Mouse (Mus musculus) layer of hippocampus, postnatal 10 days (tissue): ENCODE data around the gene Hcn2. TPM values are rescaled to one million over a fixed set of nuclear protein-coding genes. Genes with fewer than 3 reads are reported as not detected.
A peak's percentile ranks its signal among the peaks of the same experiment; 100 is the strongest.

Experiments
- DNase-seq, 2 experiments: peaks; one replicate each; pipeline ENCODE4 v3.0.0; 2021; ENCODE audit warnings: low spot score in 2 of 2
- total RNA-seq, 2 experiments: library from RNA; stranded (reverse); gene quantifications; 2 replicates each; pipeline ENCODE4 v1.2.3; 2021

The Hcn2 gene
- total RNA-seq, 2 experiments from 2014 or later, result 82.8 to 84.2 TPM

DNA sequence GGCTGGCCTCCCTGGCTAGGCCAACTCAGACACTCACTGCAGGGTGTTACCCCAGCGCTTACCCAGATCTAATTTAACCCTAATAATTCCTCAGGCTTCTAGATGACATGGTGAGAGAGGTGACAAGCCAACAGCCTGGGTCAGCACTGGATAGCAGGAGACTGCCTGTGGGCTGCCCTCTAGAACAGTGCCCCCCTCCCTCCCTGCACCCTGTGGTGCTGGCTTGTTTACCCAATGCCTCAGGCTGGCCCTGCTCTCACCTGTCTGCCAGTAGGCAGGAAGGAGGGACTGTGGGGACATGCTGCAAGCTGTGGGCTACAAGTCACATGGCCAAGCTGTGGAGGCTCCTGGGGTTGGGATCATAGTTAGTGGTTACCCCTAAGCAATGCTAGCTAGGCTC, 9.3 kb upstream of the Hcn2 start:
- no peak for DNase-seq

- no peak for DNase-seq
These were observed 8.7 kb upstream of the Hcn2 start for GRCm38 (mm10) chr10:79707759-79708158.

DNA sequence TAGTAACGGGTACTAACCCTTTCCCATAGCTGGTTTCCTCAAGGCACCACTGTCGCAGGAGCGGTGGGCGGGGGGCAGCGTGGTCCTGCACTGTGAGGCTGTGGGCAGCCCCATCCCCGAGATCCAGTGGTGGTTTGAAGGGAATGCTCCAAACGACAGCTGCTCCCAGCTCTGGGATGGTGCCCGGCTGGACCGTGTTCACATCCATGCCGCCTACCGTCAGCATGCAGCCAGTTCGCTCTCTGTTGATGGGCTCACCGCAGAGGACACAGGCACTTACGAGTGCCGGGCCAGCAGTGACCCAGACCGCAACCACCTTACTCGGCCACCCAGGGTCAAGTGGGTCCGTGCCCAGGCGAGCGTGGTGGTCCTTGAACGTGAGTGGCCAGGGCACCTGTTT, 7.8 kb upstream of the Hcn2 start:
- no peak for DNase-seq

DNA sequence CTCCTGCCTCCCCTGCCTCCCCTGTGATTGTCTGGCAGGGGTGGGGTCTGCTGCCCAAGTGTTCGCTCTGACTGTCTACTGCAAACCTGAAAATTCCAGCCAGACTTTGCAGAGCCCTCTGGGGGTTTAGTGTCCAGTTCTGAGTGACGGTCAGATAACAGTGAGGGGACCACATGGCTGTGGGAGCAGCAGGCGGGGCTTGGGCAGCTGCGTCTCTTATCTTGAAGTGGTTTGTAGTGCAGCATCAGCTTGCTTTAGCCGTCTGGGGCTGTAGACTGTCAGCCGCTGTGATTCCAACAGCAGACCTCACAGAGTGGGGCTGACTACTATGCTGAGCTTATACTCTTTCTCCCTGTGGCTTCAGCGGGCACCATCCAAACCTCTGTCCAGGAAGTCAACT, 7.1 kb upstream of the Hcn2 start:
- no peak for DNase-seq

DNA sequence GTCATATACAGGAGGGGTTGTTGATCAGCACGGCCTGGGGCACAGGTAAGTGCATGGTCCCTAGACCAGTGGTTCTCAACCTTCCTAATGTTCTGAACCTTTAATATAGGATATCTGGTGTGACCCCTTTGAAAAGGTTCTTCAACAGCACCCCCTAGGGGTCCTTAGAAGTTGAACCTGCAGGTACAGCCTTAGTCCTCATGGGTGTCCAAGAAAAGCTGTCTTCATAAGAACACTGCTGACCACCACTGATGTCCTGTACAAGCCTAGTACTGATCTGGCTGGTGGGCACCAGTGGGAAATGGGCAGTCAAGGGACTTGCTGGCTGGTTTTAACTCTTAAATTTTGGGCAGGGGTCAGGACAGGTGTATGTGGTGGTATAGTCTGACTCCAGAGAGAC, 4.4 kb upstream of the Hcn2 start:
- no peak for DNase-seq

DNA sequence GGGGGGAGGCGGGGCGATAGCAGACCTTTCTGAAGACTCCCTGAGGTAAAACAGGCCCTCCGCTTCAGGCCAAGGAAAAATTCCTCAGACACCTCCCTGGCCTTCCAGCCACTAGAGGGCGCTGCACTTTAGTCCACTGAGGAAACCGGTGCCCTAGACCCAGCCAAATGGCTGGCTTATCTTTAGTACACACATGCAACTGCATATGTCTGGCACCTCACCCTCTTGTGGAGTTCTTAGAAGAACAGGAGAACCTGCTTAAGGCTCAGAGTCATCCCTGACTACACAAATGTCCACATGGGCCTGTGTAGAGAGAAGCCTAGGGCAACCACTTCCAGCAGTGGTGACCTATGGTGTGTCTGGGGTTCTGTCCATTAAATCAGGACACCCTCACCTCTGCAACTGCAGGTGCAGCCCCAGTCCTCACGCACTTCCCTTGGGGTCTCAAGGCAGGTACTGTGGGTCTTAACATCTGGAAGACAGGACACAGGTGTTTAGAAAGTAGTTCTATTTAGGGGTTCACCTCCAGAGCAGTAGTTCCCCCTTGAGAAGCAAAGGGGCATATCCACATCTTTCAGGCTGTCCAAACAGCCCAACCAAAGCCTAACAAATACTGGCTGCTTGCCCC, 3.8 kb upstream of the Hcn2 start:
- DNase-seq, result peak; percentile 84 to 86

GRCm38 (mm10) chr10:79713163-79713562, 3.3 kb upstream of the Hcn2 start:
- DNase-seq, result no peak

DNA sequence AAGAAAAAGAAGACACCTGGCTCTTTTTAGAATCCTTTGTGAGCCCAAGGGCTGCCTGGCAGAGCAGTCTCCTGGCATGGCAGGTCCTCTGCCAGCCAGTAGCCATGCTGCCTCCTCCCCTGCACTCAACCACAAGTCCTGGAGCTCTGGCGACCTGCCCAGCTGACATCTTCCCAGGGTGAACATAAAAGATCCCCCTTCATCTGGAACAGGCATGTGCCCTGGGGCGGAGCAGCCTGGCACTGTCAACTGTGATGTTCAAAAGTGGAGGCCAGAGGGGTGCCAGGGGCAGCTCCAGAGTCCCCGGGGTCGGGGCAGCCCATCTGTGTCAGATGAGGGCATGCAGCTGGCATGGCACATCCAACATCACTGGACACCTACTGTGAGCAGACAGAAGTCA, 1.4 kb upstream of the Hcn2 start:
- DNase-seq, result no peak

DNA sequence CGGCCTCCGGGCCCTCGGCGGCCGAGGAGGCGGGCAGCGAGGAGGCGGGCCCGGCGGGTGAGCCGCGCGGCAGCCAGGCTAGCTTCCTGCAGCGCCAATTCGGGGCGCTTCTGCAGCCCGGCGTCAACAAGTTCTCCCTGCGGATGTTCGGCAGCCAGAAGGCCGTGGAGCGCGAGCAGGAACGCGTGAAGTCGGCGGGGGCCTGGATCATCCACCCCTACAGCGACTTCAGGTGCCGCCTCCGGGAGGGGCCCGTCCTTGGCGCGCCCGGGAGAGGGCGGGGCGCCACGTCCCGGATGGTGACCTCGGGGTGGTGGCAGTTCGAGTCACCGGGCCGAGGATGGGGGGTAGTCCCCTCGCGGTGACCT, 538 bp downstream of the Hcn2 start:
- no peak for DNase-seq

DNA sequence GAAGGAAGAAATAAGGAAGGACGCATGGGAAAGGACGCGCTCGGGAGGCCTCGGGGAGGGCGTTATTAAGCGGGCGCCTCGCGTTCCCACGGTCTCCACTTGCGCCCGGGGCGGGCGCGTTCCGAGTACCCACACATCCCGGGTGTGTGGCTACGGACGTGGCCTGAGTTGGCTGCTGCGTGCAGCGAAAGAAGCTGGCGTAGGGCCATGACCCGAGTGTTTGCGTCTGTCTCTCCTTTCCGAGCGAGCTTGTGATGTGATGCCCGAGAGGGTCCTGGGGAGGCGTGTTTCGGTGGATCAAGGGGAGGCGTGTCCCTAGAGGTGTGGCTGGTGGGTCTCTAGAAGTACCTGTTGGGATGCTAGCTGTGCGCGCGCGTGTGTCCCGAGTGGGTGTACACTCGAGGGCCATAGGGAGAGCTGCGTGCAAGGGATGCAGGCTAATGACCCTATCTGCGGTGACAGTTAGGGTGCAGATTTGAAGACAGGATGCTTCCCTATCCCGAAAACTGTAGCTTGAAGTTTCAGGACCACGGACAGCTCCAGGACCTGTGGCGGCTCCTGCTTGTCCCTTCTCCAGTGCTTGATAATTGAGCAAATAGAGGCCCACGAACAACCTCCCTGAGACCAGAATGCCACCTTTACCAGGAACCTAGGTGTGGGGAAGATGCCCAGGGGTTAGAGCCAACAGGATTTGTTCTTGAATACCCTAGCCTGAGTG, 1.4 kb downstream of the Hcn2 start:
- DNase-seq, result peak in 1 of 2 experiments; percentile 58

- no peak for DNase-seq
These were observed 4.7 kb downstream of the Hcn2 start for GRCm38 (mm10) chr10:79721089-79721488.

DNA sequence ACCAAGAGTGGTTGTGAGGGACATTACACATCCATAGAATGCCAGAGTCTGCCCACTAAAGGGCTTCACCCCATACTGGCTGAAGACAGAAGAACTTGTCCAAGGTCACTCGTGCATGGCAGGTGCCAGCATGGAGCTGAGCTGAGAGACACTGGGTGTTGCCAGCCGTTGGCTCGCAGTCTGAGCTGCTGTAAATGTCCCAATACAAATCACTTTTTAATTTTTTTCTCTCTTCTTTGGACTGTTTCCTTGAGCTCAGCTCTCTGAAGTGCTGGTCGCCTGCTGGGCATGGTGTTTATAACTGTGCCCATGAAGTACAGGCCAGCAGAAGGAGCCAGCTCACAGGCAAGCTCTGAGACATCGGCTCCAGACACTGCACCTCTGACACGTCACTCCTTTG, 6.6 kb downstream of the Hcn2 start:
- no peak for DNase-seq

DNA sequence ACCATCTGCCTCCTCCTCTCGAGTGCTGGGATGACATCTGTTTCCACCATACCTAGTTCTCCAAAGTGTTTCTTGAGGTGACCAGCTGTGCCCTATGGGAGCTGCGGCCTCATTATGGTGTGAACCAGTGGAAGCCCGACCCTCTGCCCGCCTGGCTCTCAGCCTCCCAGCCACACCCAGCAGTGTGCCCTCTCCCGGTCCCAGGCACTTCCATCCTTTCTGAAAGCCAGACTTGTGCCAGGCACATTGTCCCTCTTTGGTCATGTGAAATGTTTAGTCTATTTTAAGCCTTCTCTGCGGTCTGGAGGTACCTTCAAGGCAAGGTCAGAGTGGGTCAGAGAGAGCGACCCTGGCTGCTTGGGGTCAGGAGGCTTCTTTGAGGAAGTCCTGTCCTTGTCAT, 7.3 kb downstream of the Hcn2 start:
- DNase-seq, result no peak

- no peak for DNase-seq
These were observed 9.7 kb downstream of the Hcn2 start for GRCm38 (mm10) chr10:79726090-79726489.

- no peak for DNase-seq
These were observed 12.2 kb downstream of the Hcn2 start for GRCm38 (mm10) chr10:79728323-79729249.

DNA sequence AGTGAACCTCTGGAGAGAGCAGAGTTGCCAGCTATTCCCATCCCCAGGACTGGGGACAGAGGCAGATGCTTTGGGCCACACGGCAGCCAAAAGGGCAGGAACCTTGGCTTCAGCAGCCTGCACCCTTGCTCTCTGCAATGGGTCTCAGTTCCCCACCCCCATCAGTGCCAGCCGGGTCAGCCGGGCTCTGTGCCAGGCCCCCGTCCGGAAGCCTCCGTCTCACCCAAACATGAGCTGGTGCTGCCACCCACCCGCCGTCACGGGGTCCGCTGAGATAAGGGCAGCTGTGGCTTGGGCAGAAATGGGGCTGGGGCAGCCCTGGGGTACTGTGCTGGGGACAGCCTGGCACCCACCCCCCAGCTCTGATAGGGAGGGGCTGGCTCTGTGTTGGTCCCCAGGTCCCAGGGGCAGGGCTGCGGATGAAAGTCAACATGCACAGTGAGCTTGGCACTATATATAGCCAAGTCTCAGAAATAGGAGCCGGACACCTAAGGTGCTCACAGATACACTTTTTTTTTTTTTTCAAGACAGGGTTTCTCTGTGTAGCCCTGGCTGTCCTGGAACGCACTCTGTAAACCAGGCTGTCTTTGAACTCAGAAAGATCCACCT, 13.0 kb downstream of the Hcn2 start:
- DNase-seq, result no peak

- no peak for DNase-seq
These were observed 16.1 kb downstream of the Hcn2 start for GRCm38 (mm10) chr10:79732500-79732899.

DNA sequence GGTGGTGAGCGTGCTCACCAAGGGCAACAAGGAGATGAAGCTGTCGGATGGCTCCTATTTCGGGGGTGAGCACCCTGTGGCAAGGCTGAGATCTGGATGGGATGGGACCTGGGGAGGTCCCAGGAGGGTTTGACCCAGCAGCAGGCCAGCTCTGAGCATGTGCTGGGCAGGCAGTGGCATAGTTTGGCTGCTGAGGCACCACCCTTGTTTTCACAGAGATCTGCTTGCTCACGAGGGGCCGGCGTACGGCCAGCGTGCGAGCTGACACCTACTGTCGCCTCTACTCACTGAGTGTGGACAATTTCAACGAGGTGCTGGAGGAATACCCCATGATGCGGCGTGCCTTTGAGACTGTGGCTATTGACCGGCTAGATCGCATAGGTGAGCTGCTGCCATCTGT, 17.4 kb downstream of the Hcn2 start:
- no peak for DNase-seq

DNA sequence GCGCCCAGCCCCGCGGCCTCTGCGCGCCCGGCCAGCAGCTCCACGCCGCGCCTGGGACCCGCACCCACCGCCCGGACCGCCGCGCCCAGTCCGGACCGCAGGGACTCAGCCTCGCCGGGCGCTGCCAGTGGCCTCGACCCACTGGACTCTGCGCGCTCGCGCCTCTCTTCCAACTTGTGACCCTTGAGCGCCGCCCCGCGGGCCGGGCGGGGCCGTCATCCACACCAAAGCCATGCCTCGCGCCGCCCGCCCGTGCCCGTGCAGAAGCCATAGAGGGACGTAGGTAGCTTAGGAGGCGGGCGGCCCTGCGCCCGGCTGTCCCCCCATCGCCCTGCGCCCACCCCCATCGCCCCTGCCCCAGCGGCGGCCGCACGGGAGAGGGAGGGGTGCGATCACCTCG, 18.9 kb downstream of the Hcn2 start:
- no peak for DNase-seq

- DNase-seq, result no peak
These were observed 20.3 kb downstream of the Hcn2 start for GRCm38 (mm10) chr10:79736706-79737105.

DNA sequence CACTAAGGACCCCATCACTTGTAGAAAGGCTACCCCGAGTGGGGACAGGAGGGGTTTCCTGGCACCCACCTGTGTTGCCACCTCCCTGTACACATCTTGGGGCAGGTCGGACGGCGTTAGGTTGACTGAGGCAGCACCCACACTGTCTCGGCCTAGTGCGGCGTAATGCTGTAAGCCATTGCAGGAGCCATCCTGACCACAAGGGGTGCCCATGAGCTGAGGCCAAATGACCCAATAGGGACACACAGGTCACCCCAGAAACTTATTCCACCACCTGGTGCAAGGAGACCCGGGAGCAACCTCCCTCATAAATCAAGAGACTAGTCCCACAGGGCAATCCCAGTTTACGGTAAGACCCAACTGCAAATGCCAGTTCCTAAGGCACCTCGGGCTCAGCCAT, 21.8 kb downstream of the Hcn2 start:
- DNase-seq, result no peak

DNA sequence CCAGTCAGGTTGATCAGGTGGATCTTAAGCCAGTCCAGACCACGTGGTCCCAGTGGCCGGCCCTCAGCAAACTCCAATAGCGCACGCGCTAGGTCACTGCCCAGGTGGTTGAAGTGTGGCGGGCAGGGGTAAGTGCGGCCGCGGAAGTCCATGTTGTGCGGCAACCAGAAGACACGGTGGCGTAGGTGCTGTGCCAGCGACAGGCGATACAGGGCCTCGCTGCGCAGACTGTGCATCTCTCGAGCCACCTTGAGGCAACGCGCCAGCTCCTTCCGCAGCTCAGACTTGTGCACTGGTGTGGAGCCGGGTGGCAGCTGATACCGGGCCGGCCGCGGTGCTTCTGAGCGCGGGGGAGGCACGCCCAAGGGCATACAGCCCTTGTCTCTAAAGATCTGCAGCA, 22.8 kb downstream of the Hcn2 start:
- DNase-seq, result no peak
